Mouse (Mus musculus) CH12F3 (cell line): ENCODE data around the gene Erlin1.

Experiments
- in situ Hi-C: fragments of 300-500 bp; cut with MboI; formaldehyde crosslinking; loops from 2 replicates; pipeline ENCODE4 v1.14.3; 2020; ENCODE audit warnings: low sequenced_read_pairs

The Erlin1 gene

DNA sequence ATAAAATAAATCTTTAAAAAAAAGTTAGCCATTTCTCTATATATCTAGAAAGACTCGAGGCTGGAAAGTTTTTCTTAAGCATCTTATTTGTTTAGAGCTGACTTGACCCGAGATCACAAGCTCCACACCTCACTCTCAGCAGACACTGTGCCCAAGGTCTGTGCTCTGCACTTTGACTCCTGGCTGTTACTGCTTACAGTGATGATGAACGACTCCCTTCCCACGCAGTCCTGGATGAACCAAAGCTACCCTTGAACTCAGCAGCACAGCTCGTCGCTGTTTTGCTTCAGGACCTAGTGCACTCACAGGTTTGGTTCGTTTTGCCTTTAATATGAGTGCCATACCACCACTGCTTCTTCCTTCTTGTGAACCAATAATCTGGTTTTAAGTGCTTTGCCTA, 5.8 kb downstream of the Erlin1 start:
- in situ Hi-C loops = no loop called here

- in situ Hi-C loops = no loop called here
Measured at GRCm38 (mm10) chr19:44060226-44060625, 9.4 kb downstream of the Erlin1 start.

GRCm38 (mm10) chr19:44055173-44055826, 14.3 kb downstream of the Erlin1 start:
- in situ Hi-C loops = no loop called here

DNA sequence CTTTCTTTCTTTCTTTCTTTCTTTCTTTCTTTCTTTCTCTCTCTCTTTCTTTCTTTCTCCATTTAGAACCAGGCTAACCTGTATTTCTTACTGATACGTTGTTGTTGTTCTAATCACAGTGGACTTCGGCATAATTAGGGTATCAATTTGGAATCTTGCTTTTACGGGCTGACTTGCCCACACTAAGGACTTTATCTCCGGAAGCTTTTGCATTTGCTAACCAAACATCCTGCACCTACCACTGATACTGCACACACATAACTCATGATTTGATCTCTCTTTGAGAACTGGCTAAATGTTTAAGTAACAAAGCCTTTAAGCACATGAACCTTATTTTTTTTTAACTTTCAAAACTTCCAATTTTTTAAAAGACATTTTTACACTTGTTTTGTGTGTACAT, 19.2 kb downstream of the Erlin1 start:
- in situ Hi-C loops = no loop called here

DNA sequence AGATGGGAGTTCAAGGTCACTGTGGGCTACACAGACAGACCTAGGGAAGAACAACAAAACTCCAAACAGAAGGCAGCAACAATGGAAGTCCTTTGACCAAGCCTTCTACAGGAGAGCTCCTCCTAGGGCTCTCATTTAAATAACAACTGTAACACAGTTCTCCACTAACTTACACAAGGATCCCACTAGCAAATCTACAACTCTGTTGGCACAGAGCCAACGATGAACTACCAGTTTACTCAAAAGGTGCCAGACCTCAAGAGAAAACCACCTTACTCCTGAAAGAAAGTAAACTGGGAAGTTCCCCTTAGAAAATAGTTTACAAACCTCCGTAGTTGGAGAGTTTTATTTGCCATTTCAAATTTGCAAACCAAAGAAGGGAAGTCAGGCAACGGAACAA, 20.3 kb downstream of the Erlin1 start:
- in situ Hi-C loops = no loop called here

GRCm38 (mm10) chr19:44045847-44046246, 23.7 kb downstream of the Erlin1 start:
- in situ Hi-C loops = no loop called here

DNA sequence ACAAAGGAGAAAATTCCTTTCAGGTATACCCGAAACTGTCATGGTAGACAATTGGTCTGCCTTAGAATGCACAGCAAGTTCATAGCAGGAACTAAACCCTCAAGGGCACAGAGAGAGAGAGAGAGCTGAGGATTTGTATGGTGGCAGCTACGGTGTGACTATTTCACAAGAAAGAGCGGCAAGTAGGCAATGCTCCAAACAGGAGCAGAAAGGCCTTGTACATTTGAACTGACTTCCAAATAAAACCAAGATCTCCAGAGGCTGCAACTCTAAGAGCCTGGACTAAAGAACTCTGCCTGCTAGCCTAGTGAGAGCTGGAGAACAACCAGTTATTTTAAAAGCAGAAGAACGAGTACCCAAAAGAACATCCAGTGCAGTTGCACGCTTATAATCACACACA, 27.5 kb downstream of the Erlin1 start:
- in situ Hi-C loops = no loop called here

DNA sequence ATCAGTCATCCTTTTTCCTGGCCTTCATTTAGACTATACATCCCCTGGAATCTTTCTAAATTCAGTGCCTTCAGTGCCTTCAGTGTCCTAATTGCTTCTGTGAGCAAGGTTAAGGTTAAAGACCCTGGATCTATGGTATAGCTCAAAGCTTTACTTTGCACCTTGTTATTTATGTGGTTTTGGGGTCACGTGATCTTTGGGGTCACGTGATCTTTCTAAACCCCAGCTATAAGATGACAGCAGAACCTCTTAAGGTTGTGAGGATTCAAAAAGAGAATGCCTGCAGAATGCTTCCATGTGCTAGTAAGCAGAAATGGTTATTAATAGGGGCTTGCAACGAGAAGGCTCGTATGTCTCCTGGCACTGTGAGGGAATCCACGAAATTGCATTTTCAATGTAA, 36.2 kb downstream of the Erlin1 start:
- in situ Hi-C loops = no loop called here

DNA sequence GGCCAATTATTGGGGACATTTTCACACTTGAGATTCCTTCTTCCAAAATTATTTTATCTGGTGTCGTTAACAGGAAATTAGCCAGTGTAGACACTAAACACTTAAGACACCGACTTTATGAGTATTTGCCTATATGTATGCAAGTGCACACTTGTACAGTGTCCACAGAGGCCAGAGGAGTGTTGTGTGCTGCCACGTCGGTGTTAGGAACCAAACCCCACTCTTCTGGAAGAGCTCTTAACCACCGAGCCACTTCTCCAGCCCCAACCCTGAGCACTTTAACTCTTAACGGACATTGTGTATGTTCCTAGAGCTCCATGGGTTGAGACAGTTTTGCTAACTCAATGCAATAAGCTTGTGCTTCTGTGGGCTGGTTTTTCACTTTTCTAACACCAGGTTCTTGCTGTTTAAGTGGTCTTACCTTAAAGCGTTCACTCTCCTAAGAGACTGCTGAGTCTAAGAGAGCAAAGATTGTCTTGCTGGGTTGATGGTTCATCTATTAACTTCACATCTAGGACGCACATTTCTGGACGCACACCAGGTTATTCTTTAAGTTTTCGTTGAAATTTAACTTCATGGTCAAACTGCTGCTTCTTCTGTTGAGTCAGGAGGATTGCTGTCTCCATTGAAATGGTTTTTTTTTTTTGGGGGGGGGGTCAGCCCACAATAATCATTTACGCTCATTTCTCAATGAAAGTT, 37.4 kb downstream of the Erlin1 start:
- in situ Hi-C loops = no loop called here

DNA sequence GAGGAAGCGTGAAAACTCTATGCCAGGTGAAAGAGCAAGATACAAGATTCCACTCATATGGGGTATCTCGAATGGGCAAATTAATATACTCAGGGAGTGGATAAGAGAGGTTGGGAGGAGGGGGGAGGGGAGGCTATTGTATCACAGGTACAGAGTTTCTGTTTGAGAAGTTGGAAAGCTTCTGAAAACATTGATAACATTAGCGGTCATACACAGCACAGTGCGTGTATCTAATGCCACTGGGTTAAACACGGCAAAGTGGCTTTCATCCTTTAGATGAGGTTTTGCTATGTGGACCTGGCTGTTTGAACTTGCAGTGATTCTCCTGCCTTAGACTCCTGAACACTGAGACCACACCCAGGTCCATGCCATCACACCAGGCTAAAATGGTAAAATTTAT, 39.6 kb downstream of the Erlin1 start:
- in situ Hi-C loops = no loop called here

GRCm38 (mm10) chr19:44028972-44029371, 40.6 kb downstream of the Erlin1 start, which contains the start of gene Cyp2c23:
TSS of gene Cyp2c23 (minus strand) at chr19:44029208.
- in situ Hi-C loops = no loop called here

- in situ Hi-C loops = no loop called here
Measured at GRCm38 (mm10) chr19:44026956-44027530, 42.5 kb downstream of the Erlin1 start.

DNA sequence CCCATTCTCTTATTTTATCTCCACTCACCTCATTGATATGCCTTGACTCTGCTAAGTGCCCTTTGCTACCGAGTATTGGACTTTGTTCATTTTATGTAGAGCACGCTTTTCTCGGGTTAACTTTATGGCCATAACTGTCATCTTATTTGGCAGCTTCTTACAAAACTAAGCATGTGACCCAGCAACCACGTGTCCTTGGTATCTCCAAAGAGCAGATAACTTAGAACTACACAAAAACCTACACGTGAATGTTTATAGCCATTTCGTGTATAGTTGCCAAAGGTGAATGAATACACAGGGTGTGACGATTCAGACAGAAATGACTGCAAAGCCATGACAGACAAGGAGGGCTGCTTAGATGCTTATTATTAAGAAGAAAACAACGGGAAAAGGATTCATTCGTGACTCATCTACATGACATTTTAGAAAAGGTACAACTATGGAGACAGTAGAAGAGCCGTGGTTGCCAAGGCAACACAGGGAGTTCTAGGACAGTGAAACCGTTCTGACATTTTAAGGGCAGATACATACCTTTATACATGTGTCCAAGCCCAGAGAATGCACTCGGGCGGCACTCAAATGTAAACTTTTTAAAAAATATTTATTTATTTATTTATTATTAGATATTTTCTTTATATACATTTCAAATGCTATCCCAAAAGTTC, 44.5 kb downstream of the Erlin1 start:
- in situ Hi-C loops = no loop called here

GRCm38 (mm10) chr19:44023066-44023465, 46.5 kb downstream of the Erlin1 start:
- in situ Hi-C loops = no loop called here

DNA sequence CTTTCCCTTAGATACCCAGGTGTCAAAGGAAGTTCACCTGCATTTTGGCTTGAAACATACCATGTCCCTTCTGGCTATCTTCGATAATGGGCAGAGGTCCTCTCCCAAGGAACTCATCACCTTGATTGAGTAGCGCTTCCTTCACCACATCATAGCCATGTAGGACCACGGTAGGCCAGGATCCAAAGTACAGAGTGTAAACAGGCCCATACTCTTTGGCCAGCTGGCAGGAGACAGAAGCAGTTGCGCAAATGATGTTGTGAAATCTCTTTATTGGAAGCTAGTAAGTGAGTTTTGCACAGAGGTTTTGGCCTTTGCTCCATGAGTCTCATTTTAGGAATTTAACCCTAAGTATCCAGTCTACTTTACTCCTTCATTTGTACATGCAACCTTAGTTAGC, 48.1 kb downstream of the Erlin1 start:
- in situ Hi-C loops = no loop called here

DNA sequence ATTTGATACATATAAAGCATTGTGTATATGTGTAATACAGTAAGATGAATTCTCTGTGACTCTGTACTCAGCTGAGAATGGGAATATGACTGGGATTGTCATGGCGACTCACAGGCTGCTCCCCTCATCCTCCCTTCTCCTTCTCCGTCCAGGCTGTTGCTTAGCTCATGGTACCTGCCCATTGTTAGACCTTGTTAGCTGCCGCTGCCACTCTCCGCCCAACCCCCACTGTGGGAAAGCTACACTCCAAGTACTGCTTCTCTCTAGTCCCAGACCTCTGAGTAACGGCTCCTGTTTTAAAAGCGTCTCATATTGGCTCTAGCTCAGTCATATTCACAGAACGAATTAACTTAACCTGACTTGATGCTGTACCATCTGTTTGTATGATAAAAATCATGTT, 49.8 kb downstream of the Erlin1 start:
- in situ Hi-C loops = no loop called here

GRCm38 (mm10) chr19:44013862-44014261, 55.7 kb downstream of the Erlin1 start:
- in situ Hi-C loops = no loop called here

- in situ Hi-C loops = no loop called here
Measured at GRCm38 (mm10) chr19:44008784-44009183, 60.8 kb downstream of the Erlin1 start.

- in situ Hi-C loops = no loop called here
Measured at GRCm38 (mm10) chr19:44007186-44007585, 62.4 kb downstream of the Erlin1 start.

DNA sequence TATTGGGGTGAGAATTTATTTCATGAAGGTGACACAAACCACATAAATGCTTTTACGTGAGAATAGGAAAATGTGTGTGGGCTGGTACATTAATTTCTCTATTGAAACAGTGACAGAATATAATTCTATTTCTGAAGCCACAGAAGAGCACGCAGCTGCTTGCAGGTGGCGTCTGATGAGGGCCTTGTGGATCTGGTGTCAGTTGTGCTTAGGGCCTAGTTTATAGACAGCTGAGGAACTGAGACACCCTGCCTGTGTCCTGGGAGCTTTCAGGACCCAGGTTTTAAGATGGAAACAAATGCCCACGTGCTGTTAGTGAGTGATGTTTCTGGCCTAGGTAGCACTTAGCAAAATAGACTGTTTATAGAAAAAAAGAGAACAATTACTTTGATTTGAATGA, 64.6 kb downstream of the Erlin1 start:
- in situ Hi-C loops = no loop called here

- in situ Hi-C loops = no loop called here
Measured at GRCm38 (mm10) chr19:44004261-44004660, 65.3 kb downstream of the Erlin1 start.

GRCm38 (mm10) chr19:44000720-44001119, 68.9 kb downstream of the Erlin1 start:
- in situ Hi-C loops = no loop called here
